9 mouse cellular contexts compared by ENCODE assay signal in the genomic region with DNA sequence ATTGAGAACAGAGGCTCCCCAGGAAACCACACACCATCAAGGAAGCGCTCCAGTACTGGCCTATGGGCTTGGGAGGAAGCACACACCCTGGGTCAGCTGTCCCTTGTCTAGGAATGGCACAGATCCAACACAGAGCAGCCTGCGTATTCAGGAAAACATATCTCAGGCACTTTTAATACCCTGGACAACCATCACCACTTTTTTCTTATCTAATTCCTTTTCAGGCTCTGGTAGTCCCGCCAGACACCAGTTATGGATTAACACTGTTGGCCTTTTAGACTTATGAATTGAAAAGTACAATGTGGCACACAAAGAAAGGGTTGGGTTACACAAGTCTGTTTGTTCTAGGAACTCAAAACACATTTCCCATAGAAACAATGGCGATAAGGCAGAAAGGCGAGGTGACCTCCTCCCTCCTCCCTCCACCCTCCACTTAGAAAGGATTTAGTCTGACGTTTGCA. TPM values are rescaled to one million over a fixed set of nuclear protein-coding genes. Genes with fewer than 3 reads are reported as not detected.
DNase-seq lines count a peak whose midpoint lies in the region; ATAC-seq lines count a peak whose summit lies in the region.
"Had no signal": no experiment of that assay in that cellular context is flagged by ENCODE, and none has a peak within 500 bp of the region (broad histone marks: within the 10 kb centered on the region; RNA-seq: fewer than 3 reads in every experiment).

No protein-coding gene starts in this region.

- H3K4me1 ChIP-seq in midbrain, embryonic 13.5 days (replicated peaks) = no peaks in the 10 kb centered on the region
- H3K4me1 ChIP-seq in midbrain, embryonic 16.5 days (ENCODE audit: control insufficient read depth, insufficient read depth, low read length) = no peaks in the 10 kb centered on the region

- H3K9me3 ChIP-seq in midbrain, embryonic 13.5 days = no peaks in the 10 kb centered on the region
- no peaks in the 10 kb centered on the region for H3K9me3 ChIP-seq in midbrain, embryonic 16.5 days (replicated peaks; ENCODE audit: control insufficient read depth, low read length, poor library complexity, severe bottlenecking)

- no peak overlapping the region for H3K4me2 ChIP-seq in midbrain, embryonic 13.5 days (replicated peaks)
- H3K4me2 ChIP-seq in midbrain, embryonic 16.5 days (ENCODE audit: low read length) = no peak overlapping the region

- no peaks in the 10 kb centered on the region for H3K27me3 ChIP-seq in midbrain, embryonic 13.5 days
- H3K27me3 ChIP-seq in midbrain, embryonic 16.5 days (ENCODE audit: control insufficient read depth, insufficient read depth, low read depth, low read length) = no peaks in the 10 kb centered on the region

- ATAC-seq in midbrain, embryonic 13.5 days = peak; percentile 58; the same call in 1 of the 2 replicates
- ATAC-seq in midbrain, embryonic 16.5 days = no peak; the same call in 1 of the 2 replicates

- H3K36me3 ChIP-seq in midbrain, embryonic 13.5 days = no peaks in the 10 kb centered on the region
- no peaks in the 10 kb centered on the region for H3K36me3 ChIP-seq in midbrain, embryonic 16.5 days (ENCODE audit: control insufficient read depth, insufficient read depth, low read length)

- no peak overlapping the region for H3K27ac ChIP-seq in midbrain, embryonic 13.5 days
- H3K27ac ChIP-seq in midbrain, embryonic 16.5 days (ENCODE audit: low read length) = no peak overlapping the region

- peak; percentile 81 to 87 for DNase-seq in heart, adult 9 months (ENCODE audit: low spot score in 2 of 2)
- DNase-seq in kidney, postnatal 36 days = peak; percentile 61 to 87
- peak; percentile 6 for DNase-seq in ovary, postnatal 14 days (ENCODE audit: low spot score)
- no peak for DNase-seq in layer of hippocampus, adult 8-10 months (ENCODE audit: low spot score in 2 of 2)
- DNase-seq in retina, embryonic 14.5 days (ENCODE audit: low spot score) = no peak
- DNase-seq in spleen, postnatal 4 days (ENCODE audit: low spot score in 2 of 2) = no peak

- no peak overlapping the region for H3K4me3 ChIP-seq in midbrain, embryonic 13.5 days (replicated peaks)
- H3K4me3 ChIP-seq in midbrain, embryonic 16.5 days (ENCODE audit: low read depth, low read length) = no peak overlapping the region

- no peak overlapping the region for H3K9ac ChIP-seq in midbrain, embryonic 13.5 days (replicated peaks)
- no peak overlapping the region for H3K9ac ChIP-seq in midbrain, embryonic 16.5 days (ENCODE audit: low read depth, low read length)

- 31% methylated on average over 6 of the region's 6 CpGs for WGBS in midbrain, embryonic 13.5 days
- WGBS in midbrain, embryonic 16.5 days = 22% methylated on average over 6 of the region's 6 CpGs

RNA-seq across cellular contexts. Expression of a gene that starts 56.8 kb away (rescaled TPM):
- 0.79 and 1.5 TPM in 2 replicates for polyA plus RNA-seq in midbrain, embryonic 13.5 days (2015; fragmentation: Nextera tagmentation; extraction: Ambion mirVana)
- polyA plus RNA-seq in midbrain, embryonic 16.5 days (2015; fragmentation: Nextera tagmentation; extraction: Ambion mirVana) = 4.3 and 4.4 TPM in 2 replicates
- 10 to 100 TPM; 54.3 to 76.5 (median 65.3) TPM for total RNA-seq in layer of hippocampus, adult 8-10 months (2022)
- total RNA-seq: hematopoietic stem cell, adult 5-6 weeks had no signal

Comparison
In these comparisons a context has a peak if more than half of its experiments do, and no peak if none do; other contexts are left out.
1. DNase-seq: peak in heart, adult 9 months (2 of 2), kidney, postnatal 36 days (2 of 2) and ovary, postnatal 14 days (single experiment); none in layer of hippocampus, adult 8-10 months (0 of 2), retina, embryonic 14.5 days (single experiment) and spleen, postnatal 4 days (0 of 2).